Mouse (Mus musculus): ENCODE measurements around the gene Fam71b.

- TF ChIP-seq GATA1 (IDR thresholded peaks at IDR 0.05; ENCODE audit: low read length) (no peak), TAL1 (IDR thresholded peaks at IDR 0.05; ENCODE audit: low read length) (no peak)
Measured at GRCm38 (mm10) chr11:46443152-46443551, 46.8 kb downstream of the Fam71b start.
